Mouse (Mus musculus): ENCODE data around the gene Gigyf2. TPM values are rescaled to one million over a fixed set of nuclear protein-coding genes. Genes with fewer than 3 reads are reported as not detected.

Gene Gigyf2
- 27.7 and 30.1 TPM in 2 replicates for polyA plus RNA-seq (2015; fragmentation: Nextera tagmentation; extraction: Ambion mirVana)

- no peaks in the 10 kb centered on the region for H3K27me3 ChIP-seq (replicated peaks)
Measured at GRCm38 (mm10) chr1:87326742-87327163, at the start of gene Gigyf2. Gene Gigyf2, plus strand, starts transcription at chr1:87326998.

GRCm38 (mm10) chr1:87280281-87280680, 46.5 kb upstream of the Gigyf2 start:
- Histone ChIP-seq H3K4me1 (0 out of 2 replicates have a peak, but pooled peaks cover 4% of the 10 kb centered on the region), H3K27ac (replicated peaks) (no peak overlapping the region), H3K27me3 (replicated peaks) (no peaks in the 10 kb centered on the region), H3K4me3 (no peak overlapping the region), H3K4me2 (no peak overlapping the region), H3K9ac (no peak overlapping the region), H3K36me3 (no peaks in the 10 kb centered on the region), H3K9me3 (no peaks in the 10 kb centered on the region)
- no peak for ATAC-seq (ENCODE audit: extremely low read depth, insufficient number of reproducible peaks, low FRiP score, low TSS enrichment)
- WGBS, result 77% methylated on average over 5 of the region's 5 CpGs

More at GRCm38 (mm10) chr1:87326742-87327163, at the start of gene Gigyf2:
- ATAC-seq (ENCODE audit: extremely low read depth, insufficient number of reproducible peaks, low FRiP score, low TSS enrichment), result peak; percentile 96
- H3K27ac ChIP-seq (replicated peaks), result peak within 1 kb of the TSS; percentile 97
- peak within 1 kb of the TSS; percentile 81 for H3K4me2 ChIP-seq
- peak within 1 kb of the TSS; percentile 98 for H3K4me3 ChIP-seq
- WGBS, result under 1% methylated on average over 34 of the region's 36 CpGs
- peak within 1 kb of the TSS; percentile 99 for H3K9ac ChIP-seq
- H3K4me1 ChIP-seq, result peaks cover 24% of the 10 kb centered on the region
- peaks cover 9% of the 10 kb centered on the region; the same call in 1 of the 2 replicates for H3K36me3 ChIP-seq
- 0 out of 2 replicates have a peak, but pooled peaks cover under 1% of the 10 kb centered on the region for H3K9me3 ChIP-seq

- H3K27me3 ChIP-seq (replicated peaks), result no peaks in the 10 kb centered on the region
- peak overlapping the region; percentile 47 for H3K4me2 ChIP-seq
- peak overlapping the region; percentile 59 for H3K9ac ChIP-seq
- peak overlapping the region; percentile 20; the same call in 1 of the 2 replicates for H3K4me3 ChIP-seq
- H3K9me3 ChIP-seq, result no peaks in the 10 kb centered on the region
- WGBS, result 24% methylated on average over 20 of the region's 20 CpGs
- no peak overlapping the region for H3K27ac ChIP-seq (replicated peaks)
- H3K36me3 ChIP-seq, result no peaks in the 10 kb centered on the region
- ATAC-seq (ENCODE audit: extremely low read depth, insufficient number of reproducible peaks, low FRiP score, low TSS enrichment), result no peak
- 0 out of 2 replicates have a peak, but pooled peaks cover 4% of the 10 kb centered on the region for H3K4me1 ChIP-seq
Measured at GRCm38 (mm10) chr1:87281599-87282412, 45.0 kb upstream of the Gigyf2 start.

GRCm38 (mm10) chr1:87282413-87282788, 44.4 kb upstream of the Gigyf2 start:
- Histone ChIP-seq H3K27ac (replicated peaks) (no peak overlapping the region), H3K4me3 (no peak overlapping the region), H3K9ac (no peak overlapping the region), H3K27me3 (replicated peaks) (no peaks in the 10 kb centered on the region), H3K4me1 (0 out of 2 replicates have a peak, but pooled peaks cover 4% of the 10 kb centered on the region), H3K4me2 (no peak overlapping the region), H3K36me3 (no peaks in the 10 kb centered on the region), H3K9me3 (no peaks in the 10 kb centered on the region)
- no peak for ATAC-seq (ENCODE audit: extremely low read depth, insufficient number of reproducible peaks, low FRiP score, low TSS enrichment)
- WGBS, result 68% methylated on average over 6 of the region's 6 CpGs

GRCm38 (mm10) chr1:87283410-87283960, 43.3 kb upstream of the Gigyf2 start:
- ATAC-seq (ENCODE audit: extremely low read depth, insufficient number of reproducible peaks, low FRiP score, low TSS enrichment), result no peak
- H3K4me1 ChIP-seq, result 0 out of 2 replicates have a peak, but pooled peaks cover 4% of the 10 kb centered on the region
- H3K27ac ChIP-seq (replicated peaks), result no peak overlapping the region
- no peaks in the 10 kb centered on the region for H3K27me3 ChIP-seq (replicated peaks)
- no peak overlapping the region for H3K9ac ChIP-seq
- H3K9me3 ChIP-seq, result no peaks in the 10 kb centered on the region
- no peak overlapping the region for H3K4me2 ChIP-seq
- no peaks in the 10 kb centered on the region for H3K36me3 ChIP-seq
- WGBS, result 76% methylated on average over 10 of the region's 10 CpGs
- no peak overlapping the region for H3K4me3 ChIP-seq

- Histone ChIP-seq H3K9me3 (no peaks in the 10 kb centered on the region), H3K27me3 (replicated peaks) (no peaks in the 10 kb centered on the region), H3K36me3 (no peaks in the 10 kb centered on the region), H3K9ac (no peak overlapping the region), H3K4me2 (no peak overlapping the region), H3K4me3 (no peak overlapping the region), H3K27ac (replicated peaks) (no peak overlapping the region), H3K4me1 (0 out of 2 replicates have a peak, but pooled peaks cover under 1% of the 10 kb centered on the region)
- no peak for ATAC-seq (ENCODE audit: extremely low read depth, insufficient number of reproducible peaks, low FRiP score, low TSS enrichment)
- 62% methylated on average over 2 of the region's 2 CpGs for WGBS
Measured at GRCm38 (mm10) chr1:87287105-87287504, 39.7 kb upstream of the Gigyf2 start.

- no peaks in the 10 kb centered on the region for H3K36me3 ChIP-seq
- no peak overlapping the region for H3K27ac ChIP-seq (replicated peaks)
- ATAC-seq (ENCODE audit: extremely low read depth, insufficient number of reproducible peaks, low FRiP score, low TSS enrichment), result no peak
- H3K4me1 ChIP-seq, result 0 out of 2 replicates have a peak, but pooled peaks cover 2% of the 10 kb centered on the region
- no peaks in the 10 kb centered on the region for H3K9me3 ChIP-seq
- H3K4me3 ChIP-seq, result no peak overlapping the region
- H3K4me2 ChIP-seq, result no peak overlapping the region
- no peaks in the 10 kb centered on the region for H3K27me3 ChIP-seq (replicated peaks)
- WGBS, result 56% methylated on average over 8 of the region's 8 CpGs
- H3K9ac ChIP-seq, result no peak overlapping the region
Measured at GRCm38 (mm10) chr1:87291416-87291815, 35.4 kb upstream of the Gigyf2 start.

- H3K4me2 ChIP-seq, result no peak overlapping the region
- WGBS, result 59% methylated on average over 15 of the region's 15 CpGs
- ATAC-seq (ENCODE audit: extremely low read depth, insufficient number of reproducible peaks, low FRiP score, low TSS enrichment), result no peak
Measured at GRCm38 (mm10) chr1:87292420-87293190, 34.2 kb upstream of the Gigyf2 start.

GRCm38 (mm10) chr1:87294063-87294710, 32.6 kb upstream of the Gigyf2 start:
- no peak overlapping the region for H3K4me2 ChIP-seq
- H3K36me3 ChIP-seq, result no peaks in the 10 kb centered on the region
- H3K4me1 ChIP-seq, result 0 out of 2 replicates have a peak, but pooled peaks cover 2% of the 10 kb centered on the region
- no peak overlapping the region for H3K9ac ChIP-seq
- H3K9me3 ChIP-seq, result no peaks in the 10 kb centered on the region
- H3K27ac ChIP-seq (replicated peaks), result no peak overlapping the region
- 76% methylated on average over 4 of the region's 4 CpGs for WGBS
- H3K4me3 ChIP-seq, result no peak overlapping the region
- no peak for ATAC-seq (ENCODE audit: extremely low read depth, insufficient number of reproducible peaks, low FRiP score, low TSS enrichment)
- no peaks in the 10 kb centered on the region for H3K27me3 ChIP-seq (replicated peaks)

More at GRCm38 (mm10) chr1:87292420-87293190, 34.2 kb upstream of the Gigyf2 start:
- no peak overlapping the region for H3K9ac ChIP-seq
- H3K4me3 ChIP-seq, result no peak overlapping the region
- H3K36me3 ChIP-seq, result no peaks in the 10 kb centered on the region
- H3K27ac ChIP-seq (replicated peaks), result no peak overlapping the region
- no peaks in the 10 kb centered on the region for H3K9me3 ChIP-seq
- 0 out of 2 replicates have a peak, but pooled peaks cover 2% of the 10 kb centered on the region for H3K4me1 ChIP-seq
- H3K27me3 ChIP-seq (replicated peaks), result no peaks in the 10 kb centered on the region

GRCm38 (mm10) chr1:87294951-87295350, 31.8 kb upstream of the Gigyf2 start:
- Histone ChIP-seq H3K36me3 (no peaks in the 10 kb centered on the region), H3K27ac (replicated peaks) (no peak overlapping the region), H3K4me3 (no peak overlapping the region), H3K9ac (no peak overlapping the region), H3K27me3 (replicated peaks) (no peaks in the 10 kb centered on the region), H3K4me1 (0 out of 2 replicates have a peak, but pooled peaks cover 2% of the 10 kb centered on the region), H3K4me2 (no peak overlapping the region), H3K9me3 (no peaks in the 10 kb centered on the region)
- ATAC-seq (ENCODE audit: extremely low read depth, insufficient number of reproducible peaks, low FRiP score, low TSS enrichment), result no peak
- 58% methylated on average over 4 of the region's 4 CpGs for WGBS
